Mouse (Mus musculus) left cerebral cortex, adult 18-20 months (tissue): ENCODE measurements around the gene Thbs3. TPM values are rescaled to one million over a fixed set of nuclear protein-coding genes. Genes with fewer than 3 reads are reported as not detected.

Experiments
- DNase-seq, 2 experiments: peaks; one replicate each; pipeline ENCODE4 v3.0.0; 2021 to 2022; ENCODE audit warnings: low spot score in 2 of 2, mixed read lengths in 1 of 2
- microRNA-seq, 2 experiments: library from miRNA; unstranded; fragments of <30 nt; microRNA quantifications; one replicate each; pipeline ENCODE4 v1.2.0; 2021
- total RNA-seq, 2 experiments: library from RNA; stranded (reverse); gene quantifications; 2 replicates each; pipeline ENCODE4 v1.2.3; 2021

Gene Thbs3
- total RNA-seq, 2 experiments from 2014 or later, result 16.0 to 19.4 TPM

DNA sequence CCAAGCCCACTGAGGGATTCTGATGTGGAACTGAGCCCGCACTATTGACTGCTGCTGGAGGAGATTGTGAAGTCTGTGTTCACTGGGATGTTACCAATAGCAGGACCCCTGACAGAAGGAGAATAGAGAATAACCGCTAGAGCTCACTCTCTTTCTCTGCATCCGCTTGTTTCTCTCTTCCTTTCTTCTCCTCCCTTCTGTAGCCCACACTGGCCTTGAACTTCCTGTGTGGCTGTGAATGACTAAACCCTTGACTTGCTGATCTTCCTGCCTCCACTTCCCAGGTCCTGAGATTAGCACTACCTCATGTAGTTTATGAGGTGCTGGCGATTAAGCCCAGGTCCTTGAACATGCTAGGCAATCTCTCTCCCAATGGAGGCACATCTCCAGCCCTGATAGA is 32.5 kb downstream of the Thbs3 start:
- no peak for DNase-seq

- DNase-seq, result no peak
These were observed 35.6 kb downstream of the Thbs3 start for GRCm38 (mm10) chr3:89250435-89251040.

DNA sequence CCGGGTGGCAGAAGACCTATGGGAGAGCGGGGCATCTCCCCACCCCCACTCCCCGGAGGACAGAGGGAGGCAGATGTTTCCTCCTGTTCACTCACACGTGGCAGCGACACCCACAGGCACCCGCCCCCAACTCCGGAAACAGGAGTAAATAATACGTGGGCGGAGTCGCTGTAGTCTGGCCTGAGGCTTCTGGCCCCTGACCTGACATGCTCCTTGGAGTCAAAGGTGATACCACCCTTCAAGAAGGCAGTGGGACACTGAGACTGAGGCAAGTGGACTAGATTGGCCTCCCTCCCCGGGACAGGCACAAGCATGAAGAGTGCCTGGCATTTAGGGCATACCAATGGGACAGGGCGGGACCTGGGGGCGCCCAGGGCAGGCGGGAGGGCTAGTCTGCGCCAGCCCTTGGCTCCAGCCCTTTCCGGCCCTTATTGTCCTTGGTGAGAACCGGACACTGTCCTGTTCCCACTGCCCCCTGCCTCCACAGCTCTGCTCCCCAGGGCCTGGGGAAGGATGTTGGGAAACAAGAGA is 36.5 kb downstream of the Thbs3 start:
- DNase-seq, result no peak

GRCm38 (mm10) chr3:89254994-89255393 is 40.0 kb downstream of the Thbs3 start:
- DNase-seq, result no peak

GRCm38 (mm10) chr3:89256177-89256576 is 41.2 kb downstream of the Thbs3 start:
- DNase-seq, result no peak

DNA sequence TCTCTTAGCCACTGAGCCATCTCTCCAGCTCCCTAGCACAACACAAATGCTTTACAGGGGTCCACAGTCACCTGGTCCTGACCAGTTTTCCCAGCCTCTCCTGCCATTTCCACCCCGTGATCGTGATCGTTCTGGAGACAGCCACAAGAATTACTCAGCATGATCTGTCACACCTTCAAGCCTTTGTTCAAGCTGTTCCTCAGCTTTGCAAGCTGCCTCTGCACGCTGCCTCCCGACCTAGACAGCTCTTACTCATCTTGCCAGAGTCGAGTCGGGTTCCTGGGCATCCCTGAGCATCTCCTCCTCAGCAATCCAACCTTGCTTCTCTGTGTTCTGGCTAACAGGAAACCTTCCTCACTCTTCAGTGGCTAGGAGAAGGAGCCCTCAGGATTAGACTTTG is 44.1 kb downstream of the Thbs3 start, which contains the start of gene Dpm3:
Gene Dpm3, plus strand, starts transcription at position 283 of the 400 bp plus-strand sequence.
- no peak for DNase-seq

DNA sequence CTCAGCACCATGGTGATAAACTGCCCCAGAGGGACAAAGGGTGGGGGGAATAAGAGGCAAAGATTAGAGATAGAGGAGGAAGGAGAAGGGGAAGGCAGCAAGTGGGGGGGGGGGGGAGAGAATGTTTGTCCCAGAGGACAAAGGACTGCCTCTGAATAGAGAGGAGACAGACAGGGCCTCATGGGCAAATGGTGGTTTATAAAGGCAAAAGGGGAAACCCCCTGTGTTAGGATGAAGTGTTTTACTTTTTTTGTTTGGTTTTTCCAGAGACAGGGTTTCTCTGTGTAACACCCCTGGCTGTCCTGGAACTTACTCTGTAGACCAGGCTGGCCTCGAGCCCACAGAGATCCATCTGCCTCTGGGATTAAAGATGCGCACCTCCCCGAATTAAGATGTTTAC is 45.2 kb downstream of the Thbs3 start:
- no peak for DNase-seq

- no peak for DNase-seq
These were observed 47.4 kb downstream of the Thbs3 start for GRCm38 (mm10) chr3:89262417-89262816.

GRCm38 (mm10) chr3:89266439-89266893 is 51.5 kb downstream of the Thbs3 start:
- peak; percentile 71 to 84 for DNase-seq

DNA sequence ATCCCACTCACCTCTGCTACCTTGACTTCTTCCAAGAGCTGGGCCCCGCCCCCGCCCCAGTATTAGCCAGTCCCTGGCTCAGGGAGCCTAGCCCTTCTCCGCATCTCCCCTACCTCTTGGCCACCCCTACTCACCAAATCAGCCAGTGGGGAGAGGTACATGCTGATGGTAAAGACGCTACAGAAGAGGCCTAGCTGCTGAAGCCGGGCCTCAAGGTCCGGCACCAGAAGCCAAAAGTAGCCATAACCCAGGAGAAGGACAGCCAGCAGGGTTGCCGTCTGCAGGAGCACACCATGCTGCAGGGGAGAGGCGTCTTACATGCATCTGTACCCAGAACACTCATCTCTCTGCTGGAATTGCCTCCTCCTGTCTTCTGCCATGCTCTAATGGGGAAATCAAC is 53.9 kb downstream of the Thbs3 start:
- DNase-seq, result no peak

GRCm38 (mm10) chr3:89270051-89270755 is 55.2 kb downstream of the Thbs3 start, which contains the start of gene Slc50a1:
TSS of gene Slc50a1 (minus strand) at chr3:89270570.
- DNase-seq, result peak; percentile 87 to 90

DNA sequence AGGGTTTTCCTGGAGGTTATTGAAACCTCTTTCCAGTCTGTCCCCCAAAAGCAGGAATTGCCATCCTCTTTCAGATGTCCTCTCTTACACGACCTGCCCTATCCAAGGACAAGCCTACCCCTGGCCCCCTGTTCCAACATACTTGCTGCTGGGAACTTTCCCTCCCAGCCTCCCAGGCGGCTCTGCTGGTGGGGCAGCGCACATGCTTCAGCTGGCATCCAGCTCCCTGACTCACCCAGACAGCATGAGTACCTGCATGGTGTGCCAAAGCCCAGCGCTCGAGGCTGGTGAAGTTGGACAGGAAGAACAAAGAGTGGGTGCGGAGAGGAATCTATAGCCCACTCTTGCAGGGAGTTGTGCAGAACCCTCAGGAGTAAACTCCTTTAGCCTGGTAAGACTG is 55.9 kb downstream of the Thbs3 start:
- peak; percentile 75 to 77 for DNase-seq

DNA sequence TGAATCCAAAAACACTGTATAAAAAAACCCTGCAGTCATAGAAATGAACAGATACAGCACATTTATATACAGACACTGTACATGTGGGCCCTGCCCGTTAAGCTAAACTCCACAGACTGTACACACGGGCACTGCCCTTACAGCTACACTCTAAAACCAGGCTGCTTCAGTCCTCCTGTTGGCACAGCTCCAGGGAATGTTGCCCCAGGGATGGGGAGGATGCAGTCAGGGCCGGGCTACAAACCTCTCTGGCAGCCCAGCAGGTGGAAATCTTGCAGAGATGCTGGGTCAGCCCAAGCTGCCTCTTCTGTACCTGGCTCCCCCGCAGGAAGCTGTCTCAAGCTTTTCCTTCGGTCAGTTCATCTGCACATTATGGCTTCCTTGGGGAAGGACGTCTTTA is 56.8 kb downstream of the Thbs3 start:
- DNase-seq, result no peak

DNA sequence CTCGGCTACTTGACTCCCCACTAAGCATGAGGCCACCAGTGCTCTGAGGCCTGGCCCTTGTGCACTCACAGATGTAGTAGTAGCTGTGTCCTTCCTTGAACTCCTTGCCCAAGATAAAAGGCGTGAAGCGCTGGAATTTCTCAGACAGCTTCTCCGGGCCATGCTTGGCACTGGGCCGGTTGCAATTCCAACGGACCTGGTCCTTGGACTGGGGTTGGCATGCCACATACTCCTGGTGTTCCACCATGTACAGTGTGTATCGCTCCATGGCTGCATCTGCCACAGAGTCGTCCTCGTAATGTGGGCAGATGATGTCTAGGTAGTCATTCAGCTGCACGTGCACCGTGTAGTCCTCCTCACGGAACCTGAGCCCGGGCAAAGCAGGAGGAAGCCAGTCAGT is 61.1 kb downstream of the Thbs3 start:
- DNase-seq, result no peak

Small RNA genes within 50 kb of the gene (microRNA-seq; reads per million reads assigned to microRNA genes)
- gene Mir92b, result 6,610 to 10,586 reads per million in 2 experiments

Other genes starting within 250 kb of the Thbs3 start
- 100 to 1,000 TPM; 186 to 198 TPM for gene Rusc1, start 121.9 kb upstream of the Thbs3 start, total RNA-seq
- not detected for gene Gm43738, start 114.1 kb upstream of the Thbs3 start, total RNA-seq
- 100 to 1,000 TPM; 110 to 111 TPM for gene Fdps, start 113.2 kb upstream of the Thbs3 start, total RNA-seq
- not detected for gene Pklr, start 79.0 kb upstream of the Thbs3 start, total RNA-seq
- gene Hcn3, start 55.0 kb upstream of the Thbs3 start, total RNA-seq, result 10 to 100 TPM; 14.4 to 21.9 TPM
- 10 to 100 TPM; 40.9 to 45.0 TPM for gene Clk2, start 50.4 kb upstream of the Thbs3 start, total RNA-seq
- gene Scamp3, start 37.7 kb upstream of the Thbs3 start, total RNA-seq, result 10 to 100 TPM; 63.2 to 63.7 TPM
- gene Fam189b, start 32.0 kb upstream of the Thbs3 start, total RNA-seq, result 10 to 100 TPM; 48.1 to 58.5 TPM
- 10 to 100 TPM; 61.5 to 64.9 TPM for gene Gba, start 12.3 kb upstream of the Thbs3 start, total RNA-seq
- gene Mtx1, start 11.9 kb downstream of the Thbs3 start, total RNA-seq, result 10 to 100 TPM; 83.2 to 97.1 TPM
- under 1 TPM; 0.45 to 0.63 TPM for gene Muc1, start 13.9 kb downstream of the Thbs3 start, total RNA-seq
- gene Krtcap2, start 30.8 kb downstream of the Thbs3 start, total RNA-seq, result 10 to 100 TPM; 66.0 to 67.7 TPM
- 10 to 100 TPM; 76.1 to 77.1 TPM for gene Trim46, start 31.1 kb downstream of the Thbs3 start, total RNA-seq
- 10 to 100 TPM; 56.5 to 56.6 TPM for gene Dpm3, start 44.2 kb downstream of the Thbs3 start, total RNA-seq
- gene Slc50a1, start 55.4 kb downstream of the Thbs3 start, total RNA-seq, result 10 to 100 TPM; 35.2 to 35.8 TPM
- gene Efna1, start 66.0 kb downstream of the Thbs3 start, total RNA-seq, result 1 to 10 TPM; 5.9 to 8.3 TPM
- 10 to 100 TPM; 58.3 to 60.8 TPM for gene Efna3, start 107.8 kb downstream of the Thbs3 start, total RNA-seq
- gene Efna4, start 122.8 kb downstream of the Thbs3 start, total RNA-seq, result under 1 TPM in 1 of 2 experiments, not detected in 1; 0.28 TPM
- gene Adam15, start 134.8 kb downstream of the Thbs3 start, total RNA-seq, result 100 to 1,000 TPM in 1 of 2 experiments, 10 to 100 TPM in 1; 99.8 to 102 TPM
- under 1 TPM; 0.19 to 0.42 TPM for gene Dcst2, start 146.8 kb downstream of the Thbs3 start, total RNA-seq
- gene Dcst1, start 150.1 kb downstream of the Thbs3 start, total RNA-seq, result not detected
- 10 to 100 TPM; 13.6 to 15.5 TPM for gene Zbtb7b, start 179.6 kb downstream of the Thbs3 start, total RNA-seq
- 1 to 10 TPM; 3.8 to 6.4 TPM for gene Lenep, start 187.6 kb downstream of the Thbs3 start, total RNA-seq
- gene Flad1, start 196.7 kb downstream of the Thbs3 start, total RNA-seq, result 10 to 100 TPM; 31.6 to 36.0 TPM
- gene Cks1b, start 203.2 kb downstream of the Thbs3 start, total RNA-seq, result 1 to 10 TPM; 2.2 to 2.7 TPM
- gene Shc1, start 203.3 kb downstream of the Thbs3 start, total RNA-seq, result 10 to 100 TPM; 15.0 to 15.6 TPM
- gene Pygo2, start 215.0 kb downstream of the Thbs3 start, total RNA-seq, result 10 to 100 TPM; 57.2 to 66.1 TPM
- 10 to 100 TPM; 33.9 to 34.4 TPM for gene Pbxip1, start 221.5 kb downstream of the Thbs3 start, total RNA-seq
- 10 to 100 TPM; 37.8 to 38.3 TPM for gene Pmvk, start 239.4 kb downstream of the Thbs3 start, total RNA-seq